Mouse (Mus musculus) heart, postnatal 0 days (tissue): Measurements from ENCODE around the gene Ripk3.

Source experiments
- CTCF ChIP-seq: IDR thresholded peaks from 2 replicates; pipeline ENCODE4 v1.5.1; 2016; ENCODE audit warnings: antibody characterized with exemption, control low read depth, low read depth
- EP300 ChIP-seq: IDR thresholded peaks from 2 replicates; pipeline ENCODE4 v1.6.1; 2016; ENCODE audit warnings: antibody characterized with exemption, low read depth

DNA sequence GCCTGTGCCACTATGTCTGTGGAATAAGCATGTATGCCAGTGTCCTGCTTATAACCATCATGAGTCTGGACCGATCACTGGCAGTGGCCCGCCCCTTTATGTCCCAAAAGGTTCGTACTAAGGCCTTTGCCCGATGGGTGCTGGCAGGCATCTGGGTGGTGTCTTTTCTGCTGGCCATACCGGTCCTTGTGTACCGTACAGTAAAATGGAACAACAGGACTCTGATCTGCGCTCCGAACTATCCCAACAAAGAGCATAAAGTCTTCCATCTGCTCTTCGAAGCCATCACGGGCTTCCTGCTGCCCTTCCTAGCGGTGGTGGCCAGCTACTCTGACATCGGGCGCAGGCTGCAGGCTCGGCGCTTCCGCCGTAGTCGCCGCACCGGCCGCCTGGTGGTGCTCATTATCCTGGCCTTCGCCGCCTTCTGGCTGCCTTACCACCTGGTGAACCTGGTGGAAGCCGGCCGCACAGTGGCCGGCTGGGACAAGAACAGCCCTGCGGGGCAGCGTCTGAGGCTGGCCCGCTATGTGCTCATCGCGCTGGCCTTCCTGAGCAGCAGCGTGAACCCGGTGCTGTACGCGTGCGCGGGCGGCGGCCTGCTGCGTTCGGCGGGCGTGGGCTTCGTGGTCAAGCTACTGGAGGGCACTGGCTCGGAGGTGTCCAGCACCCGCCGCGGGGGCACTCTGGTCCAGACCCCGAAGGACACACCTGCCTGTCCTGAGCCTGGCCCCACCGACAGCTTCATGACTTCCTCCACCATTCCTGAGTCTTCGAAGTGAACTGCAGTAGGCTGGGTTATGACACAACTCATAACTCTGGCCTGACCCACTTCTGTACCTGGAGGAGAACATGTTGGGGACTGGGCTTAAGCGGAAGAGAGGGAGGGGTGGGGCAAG lies 20.9 kb downstream of the Ripk3 start:
- peak; percentile 57 for TF ChIP-seq CTCF
- TF ChIP-seq EP300: no peak
